Mouse (Mus musculus): ENCODE results near the gene Olfr959.

DNA sequence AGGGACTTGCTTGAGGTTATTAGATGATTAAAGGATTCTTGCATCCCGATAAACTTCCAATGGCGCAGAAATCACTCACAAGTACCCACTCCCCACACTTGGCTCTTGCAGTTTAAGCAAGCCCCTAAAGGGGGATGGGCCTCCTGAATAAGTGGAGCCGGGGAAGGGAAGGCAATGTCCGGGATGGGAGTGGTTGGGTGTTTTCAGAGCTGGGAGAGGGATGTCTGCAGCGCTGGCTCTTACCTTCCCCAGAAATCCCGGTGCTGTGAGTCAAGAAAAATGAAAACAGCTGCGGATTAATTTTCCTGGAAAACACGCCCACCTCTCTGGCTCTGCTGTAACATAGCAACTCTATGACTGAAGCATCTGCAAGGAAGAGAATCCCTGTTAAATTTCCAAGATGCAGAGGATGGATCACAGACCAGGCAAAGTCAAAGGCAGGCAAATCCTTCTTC lies 28.7 kb upstream of the Olfr959 start, which contains the start of gene AW551984:
- TF ChIP-seq CTCF (IDR thresholded peaks at IDR 0.05; ENCODE audit: low read depth, low read length), result no peak
- TF ChIP-seq GATA1 (IDR thresholded peaks at IDR 0.05; ENCODE audit: borderline replicate concordance, low read length), result no peak
- no peak for TF ChIP-seq POLR2AphosphoS5 (IDR thresholded peaks at IDR 0.05; ENCODE audit: insufficient replicate concordance, low read depth, low read length)
